In the genomic region with DNA sequence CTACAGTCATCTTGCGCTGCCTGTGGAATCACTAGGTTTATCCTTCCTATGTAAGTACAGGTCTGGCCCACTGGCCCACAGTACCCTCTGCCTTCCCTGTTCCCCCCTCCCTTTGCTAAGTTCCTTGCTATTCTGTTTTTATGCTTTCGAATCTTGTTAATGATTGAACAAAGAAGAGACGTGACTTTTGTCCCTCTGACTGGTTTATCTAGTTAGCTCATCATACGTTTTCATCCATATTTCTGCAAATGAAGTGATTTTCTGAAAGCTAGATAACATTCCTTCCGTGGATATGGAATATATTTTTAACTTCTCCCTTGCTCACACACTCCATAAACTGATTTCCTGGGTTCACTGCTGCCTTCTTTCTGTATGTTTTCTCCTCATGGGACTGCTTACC, we compare ENCODE assay signal across 13 mouse cellular contexts.
"Had no signal": no experiment of that assay in that cellular context is flagged by ENCODE, and none has a peak within 500 bp of the region (broad histone marks: within the 10 kb centered on the region; RNA-seq: fewer than 3 reads in every experiment).

No protein-coding gene starts in this region.

- ATAC-seq: inflammation-experienced regulatory T-cells, adult 6 months; midbrain, embryonic 16.5 days had no signal

- H3K4me3 ChIP-seq: left cerebral cortex, adult 2 months; limb, embryonic 10.5 days; midbrain, embryonic 10.5 days; neural tube, embryonic 13.5 days had no signal

- H3K9me3 ChIP-seq: limb, embryonic 10.5 days; midbrain, embryonic 10.5 days; neural tube, embryonic 13.5 days had no signal

- H3K36me3 ChIP-seq: limb, embryonic 10.5 days; midbrain, embryonic 10.5 days; neural tube, embryonic 13.5 days had no signal

- DNase-seq: kidney, postnatal 25 days; lung, embryonic 14.5 days; lung, postnatal 10 days; lung, postnatal 4 days; right cerebral cortex, adult 18-20 months; right cerebral cortex, postnatal 25 days; thymus, postnatal 36 days had no signal

- H3K27ac ChIP-seq: left cerebral cortex, adult 2 months; limb, embryonic 10.5 days; midbrain, embryonic 10.5 days; neural tube, embryonic 13.5 days had no signal

- H3K4me2 ChIP-seq: lung, embryonic 14.5 days; neural tube, embryonic 13.5 days had no signal

- H3K9ac ChIP-seq: lung, embryonic 14.5 days; neural tube, embryonic 13.5 days had no signal
